ENCODE assay signal across 20 mouse cellular contexts in the genomic region with DNA sequence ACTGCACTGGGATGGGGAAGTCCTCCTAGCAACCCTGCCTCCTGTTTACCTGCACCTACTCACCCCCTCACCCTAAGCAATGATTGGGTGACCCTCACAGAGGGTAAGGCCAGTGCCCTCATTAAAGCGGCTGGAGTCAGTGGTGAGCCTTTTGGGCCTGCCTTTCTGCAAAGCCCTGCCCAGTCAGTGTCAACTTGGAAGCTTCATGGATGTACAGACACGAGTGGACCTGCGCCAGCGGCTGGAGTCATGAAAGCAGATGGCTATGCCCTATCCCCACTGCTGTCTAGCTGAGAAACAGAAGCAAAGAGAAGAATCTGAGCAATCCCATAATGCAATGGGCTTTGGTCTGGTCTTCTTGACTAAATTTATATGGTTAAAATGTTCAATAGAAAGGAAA. TPM values are rescaled to one million over a fixed set of nuclear protein-coding genes. Genes with fewer than 3 reads are reported as not detected.
"Had no signal": no experiment of that assay in that cellular context is flagged by ENCODE, and none has a peak within 500 bp of the region (broad histone marks: within the 10 kb centered on the region; RNA-seq: fewer than 3 reads in every experiment).

No protein-coding gene starts in this region.

- DNase-seq: cerebellum, adult 8-10 months; cerebellum, adult 9-10 months; cerebellum, adult 9-11 months; cerebellum, postnatal 14 days; cerebellum, postnatal 25 days; cerebellum, postnatal 36 days; embryo, embryonic 11 days; forebrain, postnatal 0 days; gastrocnemius, adult 2 months; gastrocnemius, postnatal 10 days; gastrocnemius, postnatal 14 days; gastrocnemius, postnatal 25 days; gastrocnemius, postnatal 36 days; heart, adult 18-20 months; heart, adult 2 months had no signal

RNA-seq across cellular contexts. Expression of a gene that starts 37.9 kb away (rescaled TPM):
- total RNA-seq: common myeloid progenitor, adult 5-6 weeks; forebrain, postnatal 0 days; gastrocnemius, adult 18-20 months; gastrocnemius, adult 2 months; gastrocnemius, adult 8-10 months; gastrocnemius, postnatal 10 days; gastrocnemius, postnatal 14 days; gastrocnemius, postnatal 25 days; gastrocnemius, postnatal 36 days; gastrocnemius, postnatal 4 days; granulocyte monocyte progenitor cell, adult 5-6 weeks; heart, adult 18-20 months; heart, adult 2 months had no signal
